In genomic region chr8:35882638-35883455, GRCm38 (mm10) we compare ENCODE assay signal across 8 mouse cellular contexts.
DNase-seq lines count a peak whose midpoint lies in the region; ATAC-seq and TF ChIP-seq lines count a peak whose summit lies in the region.

No protein-coding gene starts in this region.

- 28% methylated on average over 12 of the region's 12 CpGs for WGBS in neural tube, embryonic 11.5 days
- 26% methylated on average over 12 of the region's 12 CpGs for WGBS in midbrain, embryonic 12.5 days

- no peak overlapping the region for H3K9ac ChIP-seq in neural tube, embryonic 11.5 days (ENCODE audit: low read length)
- H3K9ac ChIP-seq in midbrain, embryonic 12.5 days (replicated peaks) = no peak overlapping the region

- H3K27me3 ChIP-seq in neural tube, embryonic 11.5 days (ENCODE audit: control insufficient read depth, insufficient read depth, low read length) = no peaks in the 10 kb centered on the region
- H3K27me3 ChIP-seq in midbrain, embryonic 12.5 days = no peaks in the 10 kb centered on the region

- no peak overlapping the region for H3K27ac ChIP-seq in neural tube, embryonic 11.5 days (ENCODE audit: low read depth, low read length)
- H3K27ac ChIP-seq in embryonic fibroblast, embryonic 13.5 days (ENCODE audit: insufficient read depth, low read length) = 0 out of 2 replicates have a peak overlapping the region, but pooled peaks have one; percentile 1
- H3K27ac ChIP-seq in midbrain, embryonic 12.5 days (replicated peaks) = peak overlapping the region; percentile 60

- H3K4me3 ChIP-seq in neural tube, embryonic 11.5 days (ENCODE audit: low read depth, low read length) = no peak overlapping the region
- no peak overlapping the region for H3K4me3 ChIP-seq in embryonic fibroblast, embryonic 13.5 days (ENCODE audit: insufficient read depth, low read length)
- H3K4me3 ChIP-seq in midbrain, embryonic 12.5 days = no peak overlapping the region

- TF ChIP-seq CTCF in embryonic fibroblast, embryonic 13.5 days (IDR thresholded peaks at IDR 0.05; ENCODE audit: borderline replicate concordance, insufficient read depth, low read length) = no peak

- 0 out of 2 replicates have a peak overlapping the region, but pooled peaks have one; percentile 8 for H3K4me2 ChIP-seq in neural tube, embryonic 11.5 days (ENCODE audit: low read depth)
- peak overlapping the region; percentile 26 for H3K4me2 ChIP-seq in midbrain, embryonic 12.5 days (replicated peaks)

- peak; percentile 80 for ATAC-seq in neural tube, embryonic 11.5 days (ENCODE audit: insufficient read depth, low FRiP score, low TSS enrichment)
- ATAC-seq in midbrain, embryonic 12.5 days (ENCODE audit: low FRiP score, low read depth) = peak; percentile 73; the same call in 1 of the 2 replicates

- no peaks in the 10 kb centered on the region for H3K4me1 ChIP-seq in neural tube, embryonic 11.5 days (ENCODE audit: control insufficient read depth, insufficient read depth, low read length)
- H3K4me1 ChIP-seq in embryonic fibroblast, embryonic 13.5 days (ENCODE audit: control insufficient read depth, insufficient read depth, low read length) = 0 out of 2 replicates have a peak, but pooled peaks cover 4% of the 10 kb centered on the region
- peaks cover 17% of the 10 kb centered on the region for H3K4me1 ChIP-seq in midbrain, embryonic 12.5 days

- no peaks in the 10 kb centered on the region for H3K36me3 ChIP-seq in neural tube, embryonic 11.5 days (ENCODE audit: control insufficient read depth, insufficient read depth, low read length)
- no peaks in the 10 kb centered on the region for H3K36me3 ChIP-seq in midbrain, embryonic 12.5 days

- no peak for TF ChIP-seq POLR2A in embryonic fibroblast, embryonic 13.5 days (IDR thresholded peaks at IDR 0.05; ENCODE audit: low read depth, low read length)

- peak; percentile 48 for DNase-seq in neural tube, embryonic 11.5 days (ENCODE audit: low spot score)
- DNase-seq in neural tube, embryonic 10.5 days (ENCODE audit: extremely low spot score, low spot score) = no peak
- DNase-seq in heart, postnatal 4 days = peak; percentile 70
- no peak for DNase-seq in Muller cell, postnatal 12 days (ENCODE audit: inconsistent ontology term)
- no peak for DNase-seq in urinary bladder, postnatal 14 days (ENCODE audit: low spot score)
- DNase-seq in spleen, postnatal 10 days (ENCODE audit: low spot score in 2 of 2) = no peak

- no peaks in the 10 kb centered on the region for H3K9me3 ChIP-seq in neural tube, embryonic 11.5 days (ENCODE audit: control insufficient read depth, low read length)
- H3K9me3 ChIP-seq in midbrain, embryonic 12.5 days = peaks cover 6% of the 10 kb centered on the region; the same call in 1 of the 2 replicates

Comparison
In these comparisons a context has a peak if more than half of its experiments do, and no peak if none do; other contexts are left out.
1. DNase-seq: peak in neural tube, embryonic 11.5 days (single experiment) and heart, postnatal 4 days (single experiment); none in neural tube, embryonic 10.5 days (single experiment), Muller cell, postnatal 12 days (single experiment), urinary bladder, postnatal 14 days (single experiment) and spleen, postnatal 10 days (0 of 2).